Mouse (Mus musculus) splenic B cell, adult 2 months (primary cell): ENCODE results near the gene Mrpl16.

ENCODE experiments used
- DNase-seq: peaks from one replicate; pipeline ENCODE4 v3.0.0-alpha.2; 2011; ENCODE audit warnings: low read depth, low spot score
- H3K27me3 ChIP-seq: 2 replicates; pipeline ENCODE4 v1.6.1; 2012; ENCODE audit warnings: mild to moderate bottlenecking, low read length, moderate library complexity, mixed read lengths; ENCODE audit not compliant: control insufficient read depth, poor library complexity, insufficient read depth, severe bottlenecking
- H3K36me3 ChIP-seq: 2 replicates; pipeline ENCODE4 v1.6.1; 2012; ENCODE audit warnings: mild to moderate bottlenecking, low read length, moderate library complexity, mixed read lengths; ENCODE audit not compliant: control insufficient read depth, poor library complexity, insufficient read depth, severe bottlenecking

The Mrpl16 gene

GRCm38 (mm10) chr19:11785409-11786154 is 15.4 kb downstream of the Mrpl16 start:
- no peaks in the 10 kb centered on the region for H3K36me3 ChIP-seq

GRCm38 (mm10) chr19:11787826-11788225 is 17.6 kb downstream of the Mrpl16 start:
- Histone ChIP-seq H3K27me3 (no peaks in the 10 kb centered on the region), H3K36me3 (no peaks in the 10 kb centered on the region)
- no peak for DNase-seq

More at GRCm38 (mm10) chr19:11785409-11786154, 15.4 kb downstream of the Mrpl16 start:
- no peaks in the 10 kb centered on the region for H3K27me3 ChIP-seq
- DNase-seq, result no peak

DNA sequence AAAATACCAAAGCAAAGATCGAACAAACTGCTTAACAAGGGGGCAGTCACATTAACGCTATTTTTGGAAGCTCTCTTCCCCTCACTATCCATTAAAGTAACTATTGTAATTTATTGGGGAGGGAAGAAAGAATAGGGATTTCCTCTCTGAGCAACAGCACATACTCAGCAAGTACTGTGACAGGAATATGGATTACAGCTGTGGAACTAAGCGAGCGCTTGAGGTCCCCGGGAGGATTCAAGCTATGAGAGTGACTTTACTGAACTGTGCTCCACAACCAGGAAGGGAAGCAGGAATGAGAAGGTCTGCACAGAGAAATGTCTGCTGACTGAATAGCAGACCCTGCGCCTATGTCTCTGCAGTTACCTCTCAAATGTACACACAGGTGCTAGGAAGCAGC is 18.7 kb downstream of the Mrpl16 start:
- DNase-seq, result no peak
- H3K27me3 ChIP-seq, result no peaks in the 10 kb centered on the region
- H3K36me3 ChIP-seq, result no peaks in the 10 kb centered on the region

GRCm38 (mm10) chr19:11791825-11792224 is 21.6 kb downstream of the Mrpl16 start:
- Histone ChIP-seq H3K27me3 (no peaks in the 10 kb centered on the region), H3K36me3 (no peaks in the 10 kb centered on the region)
- DNase-seq, result no peak

GRCm38 (mm10) chr19:11793741-11794359 is 23.7 kb downstream of the Mrpl16 start:
- H3K36me3 ChIP-seq, result no peaks in the 10 kb centered on the region
- DNase-seq, result no peak
- H3K27me3 ChIP-seq, result no peaks in the 10 kb centered on the region

DNA sequence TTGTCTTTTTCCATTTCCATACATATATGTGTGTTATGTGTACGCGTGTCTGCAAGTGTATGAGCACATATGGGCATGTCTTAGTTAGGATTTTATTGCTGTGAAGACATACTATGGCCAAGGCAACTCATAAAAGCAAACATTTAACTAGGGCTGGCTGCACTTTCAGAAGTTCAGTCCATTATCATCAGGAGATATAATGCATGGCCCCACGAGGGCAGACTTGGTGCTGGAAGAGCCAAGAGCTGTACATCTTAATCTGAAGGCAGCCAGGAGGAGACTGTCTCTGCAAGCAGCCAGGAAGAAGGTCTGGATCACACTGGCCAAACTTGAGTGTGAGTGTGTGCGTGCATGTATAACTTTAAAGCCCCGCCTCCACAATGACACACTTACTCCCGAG is 24.3 kb downstream of the Mrpl16 start:
- no peaks in the 10 kb centered on the region for H3K36me3 ChIP-seq
- DNase-seq, result no peak

DNA sequence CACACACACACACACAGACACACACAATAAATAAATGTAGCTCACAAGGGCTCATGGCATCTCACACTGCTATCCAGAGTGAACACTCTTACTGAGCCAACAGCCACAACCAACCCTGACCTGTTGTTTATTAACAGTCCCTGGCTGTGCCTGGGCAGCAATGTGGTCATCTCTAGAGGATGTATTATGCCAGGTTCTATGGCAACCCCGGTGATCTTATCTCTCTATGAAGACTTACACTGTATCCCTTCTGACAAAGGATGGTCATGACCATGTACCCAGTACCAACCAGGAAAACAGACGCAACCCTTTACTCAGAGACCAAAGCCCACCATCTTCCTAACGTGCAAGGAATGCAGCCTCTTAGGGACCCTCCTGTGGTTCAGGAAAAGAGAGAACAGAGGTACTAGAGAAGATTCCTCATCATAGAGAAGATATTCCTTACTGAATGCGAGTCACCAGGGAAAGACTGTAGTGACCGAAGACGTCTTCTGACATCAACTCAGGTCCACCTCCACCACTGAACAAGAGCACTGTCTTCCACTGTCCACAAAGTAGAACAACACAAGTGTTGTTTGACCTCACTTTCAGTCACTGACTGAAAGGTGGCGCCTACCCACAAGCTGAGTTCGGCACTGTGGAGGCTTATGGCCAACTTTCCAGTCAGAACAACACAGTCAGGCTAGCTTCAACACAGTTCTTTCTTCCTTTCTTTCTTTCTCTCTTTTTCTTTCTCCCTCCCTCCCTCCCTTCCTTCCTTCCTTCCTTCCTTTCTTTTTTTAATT is 30.5 kb downstream of the Mrpl16 start:
- Histone ChIP-seq H3K27me3 (no peaks in the 10 kb centered on the region), H3K36me3 (no peaks in the 10 kb centered on the region)
- peak; percentile 26 for DNase-seq

More for the DNA sequence above, 24.3 kb downstream of the Mrpl16 start:
- no peaks in the 10 kb centered on the region for H3K27me3 ChIP-seq

- Histone ChIP-seq H3K36me3 (no peaks in the 10 kb centered on the region), H3K27me3 (no peaks in the 10 kb centered on the region)
- no peak for DNase-seq
Observed at GRCm38 (mm10) chr19:11804423-11804822, 34.2 kb downstream of the Mrpl16 start.

- Histone ChIP-seq H3K27me3 (no peaks in the 10 kb centered on the region), H3K36me3 (no peaks in the 10 kb centered on the region)
- DNase-seq, result no peak
Observed at GRCm38 (mm10) chr19:11807251-11807650, 37.1 kb downstream of the Mrpl16 start.

GRCm38 (mm10) chr19:11807822-11808221 is 37.6 kb downstream of the Mrpl16 start:
- no peak for DNase-seq

GRCm38 (mm10) chr19:11808452-11808851 is 38.3 kb downstream of the Mrpl16 start:
- H3K36me3 ChIP-seq, result no peaks in the 10 kb centered on the region
- H3K27me3 ChIP-seq, result no peaks in the 10 kb centered on the region
- no peak for DNase-seq

More at GRCm38 (mm10) chr19:11807822-11808221, 37.6 kb downstream of the Mrpl16 start:
- Histone ChIP-seq H3K36me3 (no peaks in the 10 kb centered on the region), H3K27me3 (no peaks in the 10 kb centered on the region)

DNA sequence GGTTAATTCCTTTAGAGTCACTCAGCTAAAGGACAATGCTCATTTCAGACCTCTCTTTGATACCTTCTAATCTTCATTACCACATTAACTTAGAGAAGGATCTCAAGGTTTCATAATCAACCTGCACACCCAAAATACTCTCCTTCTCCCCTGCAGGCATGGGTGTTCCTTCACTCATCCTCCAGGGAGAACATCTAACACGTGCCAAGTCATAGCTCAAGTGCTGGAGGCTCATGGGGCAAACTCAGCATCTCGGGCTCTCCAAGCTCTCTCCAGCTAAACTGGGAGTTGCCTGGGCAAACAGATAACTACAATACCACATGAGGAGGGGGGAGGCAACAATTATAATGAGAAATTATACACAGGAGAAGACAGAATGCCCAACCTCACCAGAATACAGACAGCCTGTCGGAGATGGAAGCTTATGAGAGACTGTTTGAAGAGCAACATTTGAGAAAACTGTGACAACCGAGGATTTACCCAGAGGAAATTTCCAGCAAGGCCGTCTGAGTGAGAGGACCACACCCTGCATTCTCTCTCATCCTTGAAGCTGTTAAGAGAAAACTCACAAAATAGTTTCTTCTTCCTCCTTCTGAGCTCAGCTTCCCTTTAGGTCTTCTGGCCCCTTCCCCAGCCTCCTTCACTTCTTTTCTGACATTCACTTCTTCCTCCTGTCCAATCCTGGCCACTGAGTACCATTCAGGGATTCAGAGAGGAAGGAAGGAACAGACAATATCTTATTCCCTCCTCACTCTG is 40.0 kb downstream of the Mrpl16 start:
- Histone ChIP-seq H3K36me3 (no peaks in the 10 kb centered on the region), H3K27me3 (no peaks in the 10 kb centered on the region)
- DNase-seq, result no peak

DNA sequence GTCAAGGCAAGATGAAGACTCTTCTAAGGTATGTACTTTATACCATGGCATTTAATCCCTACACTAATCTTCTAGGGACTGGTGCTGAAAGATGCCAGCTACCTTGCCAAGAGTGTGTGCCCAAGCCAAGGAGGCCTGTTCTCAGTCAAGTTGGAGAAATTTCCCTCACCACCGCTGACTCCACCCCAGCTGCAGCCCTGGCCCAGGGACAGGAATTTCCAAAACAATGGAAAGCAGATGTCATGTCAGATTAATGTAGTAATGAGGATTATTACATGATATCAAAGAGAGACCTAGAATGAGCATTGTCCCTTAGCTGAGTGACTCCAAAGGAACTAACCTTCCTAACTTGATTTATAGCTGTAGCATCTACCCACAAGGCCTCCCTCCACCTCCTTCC is 40.7 kb downstream of the Mrpl16 start:
- DNase-seq, result no peak
- Histone ChIP-seq H3K27me3 (no peaks in the 10 kb centered on the region), H3K36me3 (no peaks in the 10 kb centered on the region)

DNA sequence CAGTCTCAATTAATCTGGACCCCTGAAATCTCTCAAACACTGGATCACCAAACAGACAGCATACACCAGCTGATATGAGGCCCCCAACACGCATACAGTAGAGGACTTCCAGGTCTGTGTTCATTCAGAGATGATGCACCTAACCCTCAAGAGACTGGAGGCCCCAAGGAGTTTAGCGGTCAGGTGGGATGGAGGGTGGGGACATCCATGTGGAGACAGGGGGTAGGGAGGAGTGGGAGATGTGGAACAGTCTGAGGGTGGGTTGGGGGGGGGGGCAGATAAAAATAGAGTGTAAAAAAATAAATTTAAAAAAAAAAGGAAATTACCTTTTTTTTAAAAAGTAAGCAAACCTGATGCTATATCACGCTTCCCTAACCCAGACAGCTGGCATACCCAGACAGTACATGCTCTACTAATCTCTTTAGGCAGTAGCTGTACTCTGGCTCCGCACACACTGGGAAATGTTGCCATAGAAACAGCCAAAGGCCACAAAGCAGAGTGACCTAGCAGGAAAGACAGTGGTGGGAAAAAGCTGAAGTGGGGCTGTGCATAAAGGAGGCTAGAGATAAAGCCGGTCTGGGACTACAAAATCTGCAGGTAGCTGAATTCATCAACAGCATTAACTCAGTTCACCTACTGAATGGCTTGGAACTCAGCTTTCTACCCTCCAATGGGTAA is 41.6 kb downstream of the Mrpl16 start:
- Histone ChIP-seq H3K27me3 (no peaks in the 10 kb centered on the region), H3K36me3 (no peaks in the 10 kb centered on the region)
- DNase-seq, result no peak
